Mouse (Mus musculus) brain, embryonic 14.5 days (tissue): ENCODE measurements at regions not wholly inside any gene's neighbourhood (a gene's known extent, or its start where the extent isn't known, plus 50 kb on each side); places are given as distances from the start of the nearest gene placed in this dataset.
A peak's percentile ranks its signal among the peaks of the same experiment; 100 is the strongest.
"Not testable (repeated sequence)": the region's sequence is repeated elsewhere in the genome, so short reads cannot be mapped to it uniquely, and the experiment has no call there.

Experiments
- DNase-seq: peaks from one replicate; pipeline ENCODE4 v3.0.0-alpha.2; 2011; ENCODE audit warnings: low read depth
- CTCF ChIP-seq: fragments of 200-500 bp; IDR thresholded peaks from 2 replicates; pipeline ENCODE4 v1.5.1; 2012; ENCODE audit warnings: inconsistent platforms, mild to moderate bottlenecking, moderate library complexity, borderline replicate concordance; ENCODE audit not compliant: insufficient read depth, insufficient read length; ENCODE audit errors: extremely low read depth
- POLR2A ChIP-seq: fragments of 200-500 bp; IDR thresholded peaks from 2 replicates; pipeline ENCODE4 v1.6.1; 2012; ENCODE audit warnings: mild to moderate bottlenecking, inconsistent platforms, borderline replicate concordance; ENCODE audit not compliant: poor library complexity, insufficient read depth, insufficient read length, severe bottlenecking; ENCODE audit errors: extremely low read depth

DNA sequence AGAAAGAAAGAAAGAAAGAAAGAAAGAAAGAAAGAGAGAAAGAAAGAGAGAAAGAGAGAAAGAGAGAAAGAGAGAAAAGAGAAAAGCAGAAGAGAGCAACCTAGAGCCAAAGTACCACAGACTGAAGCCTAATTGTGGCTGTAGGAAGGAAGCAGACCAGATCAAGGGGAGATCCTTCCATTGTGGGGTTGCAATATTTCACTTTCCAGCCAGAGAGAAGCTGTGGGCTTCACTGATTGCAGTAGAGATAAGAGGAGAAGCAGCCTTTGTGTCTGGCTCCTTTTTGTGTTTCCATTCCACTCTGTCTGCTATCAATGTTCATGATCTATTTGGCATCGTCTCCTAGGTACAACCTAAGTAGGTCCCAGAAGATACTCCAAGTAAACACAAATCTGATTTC, 79.0 kb upstream of the Xcl1 start:
- TF ChIP-seq CTCF (no peak), POLR2A (no peak)
- no peak for DNase-seq

DNA sequence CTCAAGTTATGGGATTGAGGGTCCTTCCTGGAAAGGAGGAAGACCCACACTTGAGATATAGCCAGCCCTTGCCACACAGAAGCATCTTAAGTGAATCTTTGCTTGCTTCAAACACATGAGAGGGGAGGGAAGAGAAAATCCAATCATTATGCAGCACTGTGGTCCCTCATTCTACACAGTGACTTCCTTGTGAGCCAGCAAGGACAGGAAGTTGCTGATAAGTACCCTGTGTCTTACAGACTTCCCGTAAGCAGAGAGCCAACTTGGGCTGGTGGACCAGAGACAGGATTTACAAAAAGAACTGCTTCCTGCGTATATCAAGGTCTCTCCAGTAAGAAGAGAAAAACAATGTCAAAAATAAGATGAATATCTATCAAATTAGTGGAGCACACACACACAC, 78.1 kb upstream of the Xcl1 start:
- no peak for DNase-seq
- TF ChIP-seq CTCF (no peak), POLR2A (no peak)

DNA sequence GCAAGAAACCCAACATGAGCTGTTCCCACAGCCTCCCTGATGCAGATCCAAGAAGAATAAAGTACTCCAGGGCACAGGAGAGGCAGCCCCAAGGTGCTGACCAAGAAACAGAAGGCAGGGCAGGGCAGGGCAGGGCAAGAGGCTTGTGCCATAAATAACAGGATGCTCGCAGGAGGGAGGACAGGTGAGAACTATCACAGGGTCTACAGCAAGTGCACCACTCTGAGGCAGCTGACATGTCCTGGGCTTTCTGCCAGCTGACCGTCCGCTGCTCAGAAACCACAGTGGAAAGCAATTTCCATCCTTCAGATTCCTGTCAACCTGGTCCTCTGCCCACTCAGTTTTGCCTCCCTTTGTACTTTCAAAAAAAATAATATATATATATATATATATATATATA, 77.0 kb upstream of the Xcl1 start:
- DNase-seq = no peak
- TF ChIP-seq CTCF (no peak), POLR2A (no peak)

DNA sequence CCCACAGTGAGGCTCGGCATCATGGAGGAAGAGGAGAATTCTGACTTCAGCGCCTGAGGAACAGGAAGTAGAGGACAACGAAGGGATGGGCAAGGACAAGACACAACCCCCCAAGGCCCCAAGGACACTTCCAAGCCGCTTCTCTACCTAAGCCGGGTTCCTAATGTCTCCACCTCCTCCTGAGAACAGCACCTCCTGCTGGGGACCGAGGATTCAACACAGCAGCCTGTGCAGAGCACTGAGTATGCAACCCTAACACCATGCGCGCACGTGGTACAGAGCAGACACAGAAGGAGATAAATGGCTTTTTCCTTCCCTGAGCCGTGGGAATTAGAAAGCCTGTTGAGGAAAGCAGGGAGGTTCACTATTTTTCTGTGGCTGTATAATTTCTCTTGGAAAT, 64.2 kb upstream of the Xcl1 start:
- TF ChIP-seq POLR2A = no peak
- TF ChIP-seq CTCF = peak; percentile 24; the same call in 1 of the 2 replicates
- no peak for DNase-seq

DNA sequence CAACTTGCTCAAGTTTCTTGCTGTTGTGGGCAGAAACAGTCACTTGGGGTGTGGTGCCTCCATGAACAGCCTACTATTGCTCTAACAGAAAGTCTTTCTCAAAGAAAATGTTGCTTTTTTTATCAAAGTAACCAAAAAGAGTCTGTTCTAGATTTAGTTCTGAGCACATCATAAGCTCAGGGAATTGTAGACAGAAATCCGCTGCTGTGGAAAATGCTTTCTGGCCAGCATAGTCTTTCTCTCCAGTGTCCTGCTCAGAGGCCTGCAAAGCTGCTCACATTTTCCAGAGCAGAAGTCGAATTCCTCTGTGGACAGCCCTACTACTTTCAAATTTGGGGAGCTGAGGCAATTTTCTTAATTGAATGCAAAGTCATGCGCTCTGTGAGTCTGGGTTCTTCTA, 63.3 kb upstream of the Xcl1 start:
- no peak for TF ChIP-seq POLR2A
- no peak for TF ChIP-seq CTCF
- no peak for DNase-seq

DNA sequence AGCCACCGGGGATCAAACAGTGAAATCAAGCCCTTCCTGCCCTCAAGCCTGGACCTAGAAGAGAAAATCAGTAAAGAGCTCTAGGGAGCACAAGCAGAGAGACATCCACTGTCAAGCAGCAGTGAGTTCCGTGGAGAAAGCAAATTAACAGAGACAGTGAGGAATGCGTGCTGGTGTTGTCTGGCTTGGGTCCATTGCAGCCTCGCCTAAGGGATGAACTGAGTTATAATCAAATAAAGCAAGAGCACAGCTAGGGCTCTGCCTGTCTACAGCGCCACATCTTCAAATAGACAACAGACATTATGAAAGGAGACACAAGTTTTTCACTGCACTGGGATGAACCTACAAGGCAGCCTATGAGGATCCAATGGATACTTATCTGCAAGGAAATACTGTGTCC, 62.3 kb upstream of the Xcl1 start:
- peak; percentile 33 for DNase-seq
- TF ChIP-seq CTCF (no peak), POLR2A (no peak)

DNA sequence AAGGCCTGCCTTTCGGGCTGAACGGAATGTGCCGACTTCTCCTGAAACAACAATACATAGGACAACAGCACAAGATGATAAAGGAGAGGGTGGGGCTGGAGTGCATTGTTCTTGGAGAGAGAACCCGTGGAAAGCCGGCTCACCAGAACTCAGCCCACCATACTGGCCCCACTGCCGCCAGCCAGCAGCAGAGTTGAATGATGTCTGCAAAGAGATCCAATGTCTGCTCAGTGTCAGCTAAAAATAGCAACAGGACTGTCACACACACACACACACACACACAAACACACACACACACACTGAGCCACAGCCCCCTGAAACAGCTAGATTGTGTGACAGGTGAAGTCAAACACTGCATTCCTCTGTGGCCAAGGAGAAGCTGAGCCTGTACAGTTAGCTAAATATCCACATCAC, 58.9 kb upstream of the Xcl1 start:
- TF ChIP-seq CTCF (no peak), POLR2A (no peak)
- no peak for DNase-seq

DNA sequence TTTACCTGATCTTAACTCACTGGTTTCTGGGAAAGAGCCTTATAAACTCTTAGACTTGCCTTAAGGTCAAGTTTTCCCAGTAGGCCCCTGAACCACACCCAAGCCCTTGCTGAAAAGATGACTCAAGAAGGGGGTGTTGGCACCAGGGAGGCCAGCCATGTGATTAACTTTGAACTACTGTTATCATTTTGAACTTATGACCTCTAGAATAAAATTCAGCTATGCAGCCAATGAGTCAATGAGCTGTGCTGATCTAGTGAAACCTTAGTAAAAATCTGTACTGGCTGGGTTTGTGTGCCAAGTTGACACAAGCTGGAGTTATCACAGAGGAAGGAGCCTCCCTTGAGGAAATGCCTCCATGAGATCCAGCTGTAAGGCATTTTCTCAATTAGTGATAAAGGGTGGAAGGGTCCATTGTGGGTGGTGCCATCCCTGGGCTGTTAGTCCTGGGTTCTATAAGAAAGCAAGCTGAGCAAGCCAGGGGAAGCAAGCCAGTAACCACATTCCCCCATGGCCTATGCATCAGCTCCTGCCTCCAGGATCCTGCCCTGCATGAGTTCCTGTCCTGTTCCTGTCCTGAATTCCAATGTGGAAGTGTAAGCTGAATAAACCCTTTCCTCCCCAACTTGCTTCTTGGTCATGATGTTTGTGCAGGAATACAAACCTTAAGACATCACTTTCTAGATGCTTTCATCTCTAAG, 58.0 kb upstream of the Xcl1 start:
- DNase-seq = not testable (repeated sequence)

DNA sequence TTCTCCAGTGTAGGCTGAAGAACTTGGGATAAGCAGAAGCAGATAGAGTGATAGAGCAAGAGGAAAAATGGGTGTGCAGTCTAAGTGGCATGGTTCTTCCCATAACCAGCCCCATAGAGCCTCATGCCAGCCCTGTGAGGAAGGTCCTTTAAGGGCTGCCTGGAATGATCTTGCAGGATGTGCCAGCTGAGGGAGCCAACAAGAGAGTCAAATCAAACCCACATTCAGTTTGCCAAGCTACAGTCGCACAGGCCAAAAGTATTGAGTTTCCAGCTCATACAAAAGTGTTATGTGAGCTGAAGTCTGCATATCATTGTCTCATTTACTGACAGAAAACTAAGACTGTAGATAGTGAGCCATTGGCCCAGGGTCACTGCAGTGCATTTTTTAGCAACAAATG, 53.7 kb upstream of the Xcl1 start:
- no peak for TF ChIP-seq POLR2A
- TF ChIP-seq CTCF = no peak
- DNase-seq = peak; percentile 8

DNA sequence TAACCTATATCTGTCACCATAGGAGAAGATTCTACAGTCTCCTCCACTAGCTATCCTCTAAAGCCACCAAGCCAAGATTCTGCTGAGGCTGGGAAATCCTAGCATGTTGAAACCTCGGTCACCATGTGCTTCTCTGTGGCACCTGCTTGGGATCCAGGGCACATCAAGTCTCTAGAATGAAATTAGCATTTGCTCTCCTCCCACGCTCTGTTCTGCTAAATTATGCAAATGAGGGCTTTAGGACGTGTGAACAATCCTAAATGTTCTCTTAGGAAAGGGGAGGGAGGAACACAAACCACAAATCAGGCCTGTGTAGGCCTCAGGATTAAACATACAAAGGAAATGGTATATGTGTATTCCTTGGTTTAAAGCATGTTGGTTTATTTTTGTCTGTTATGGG, 52.9 kb upstream of the Xcl1 start:
- TF ChIP-seq CTCF = no peak
- no peak for TF ChIP-seq POLR2A
- DNase-seq = peak; percentile 78

DNA sequence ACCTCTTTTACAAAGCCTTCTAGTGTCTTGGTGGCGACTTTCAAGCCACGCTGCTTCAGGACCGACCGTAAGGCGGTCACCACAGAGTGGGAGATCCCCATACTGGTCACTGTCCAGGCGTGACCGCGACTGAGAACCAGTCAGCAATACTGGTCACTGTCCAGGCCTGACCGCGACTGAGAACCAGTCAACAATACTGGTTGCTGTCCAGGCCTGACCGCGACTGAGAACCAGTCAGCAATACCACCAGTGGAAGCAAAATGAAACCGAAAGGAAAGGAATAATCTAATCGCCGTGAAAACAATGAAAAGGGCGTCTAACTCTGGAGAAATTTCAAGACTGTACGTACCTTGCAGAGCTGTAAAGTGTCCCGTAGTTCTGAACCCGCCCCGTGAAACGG, 50.2 kb upstream of the Xcl1 start:
- DNase-seq = not testable (repeated sequence)
